Comparison of ENCODE assay signal across 8 mouse cellular contexts in the genomic region with DNA sequence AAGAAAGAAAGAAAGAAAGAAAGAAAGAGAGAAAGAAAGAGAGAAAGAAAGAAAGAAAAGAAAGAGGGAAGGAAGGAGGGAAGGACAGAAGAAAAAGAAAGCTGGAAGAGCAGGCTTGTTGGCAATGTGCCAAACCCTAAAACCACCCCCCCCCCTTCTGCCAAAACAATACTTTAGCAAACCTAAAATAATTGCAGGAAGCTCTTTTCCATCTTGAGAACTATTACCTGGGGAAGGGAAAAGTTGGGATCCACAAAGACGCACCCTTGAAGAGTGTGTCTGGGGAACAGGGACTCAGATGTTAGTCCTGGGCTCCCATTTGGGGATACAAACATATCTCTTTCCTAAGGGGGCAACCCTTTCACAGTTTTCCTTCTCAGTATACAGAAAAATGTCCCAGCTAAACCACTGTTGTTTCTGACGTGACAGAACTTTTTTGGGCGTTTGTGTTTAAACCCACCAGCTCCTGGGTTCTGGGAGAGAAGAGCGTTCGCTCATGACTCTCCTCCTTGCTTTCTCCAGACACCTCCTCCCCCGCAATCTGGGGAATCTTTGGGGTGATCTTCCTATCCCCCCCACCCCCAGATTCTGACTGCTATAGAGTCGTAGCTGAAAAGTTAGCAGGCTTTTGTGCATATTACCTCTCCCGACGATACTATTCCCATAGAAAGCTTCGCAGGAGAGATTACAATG. TPM values are rescaled to one million over a fixed set of nuclear protein-coding genes. Genes with fewer than 3 reads are reported as not detected.
DNase-seq lines count a peak whose midpoint lies in the region; ATAC-seq and TF ChIP-seq lines count a peak whose summit lies in the region.

No protein-coding gene starts in this region.

- TF ChIP-seq CTCF in layer of hippocampus, adult 2 months (conservative IDR thresholded peaks at IDR 0.05), result no peak

- under 1% methylated on average over 10 of the region's 10 CpGs for WGBS in heart, embryonic 15.5 days
- 1% methylated on average over 10 of the region's 10 CpGs for WGBS in limb, embryonic 14.5 days

- no peak for ATAC-seq in heart, embryonic 15.5 days (replicated peaks; ENCODE audit: insufficient number of reproducible peaks, insufficient read depth, low FRiP score, low read depth)
- no peak for ATAC-seq in limb, embryonic 14.5 days (ENCODE audit: low FRiP score, low read depth)

- H3K36me3 ChIP-seq in heart, embryonic 15.5 days, result no peaks in the 10 kb centered on the region
- H3K36me3 ChIP-seq in limb, embryonic 14.5 days (ENCODE audit: control insufficient read depth, insufficient read depth, low read length), result no peaks in the 10 kb centered on the region

- peak overlapping the region; percentile 92 for H3K27ac ChIP-seq in layer of hippocampus, adult 2 months
- H3K27ac ChIP-seq in heart, embryonic 15.5 days, result peak overlapping the region; percentile 94
- H3K27ac ChIP-seq in limb, embryonic 14.5 days (replicated peaks; ENCODE audit: low read depth, low read length), result peak overlapping the region; percentile 99

- DNase-seq in layer of hippocampus, adult 2 months (ENCODE audit: low spot score in 2 of 2), result no peak
- DNase-seq in layer of hippocampus, adult 9-10 months (ENCODE audit: low spot score), result no peak
- peak; percentile 66 for DNase-seq in brain, adult 2 months (ENCODE audit: low read depth, low spot score)
- peak; percentile 56 for DNase-seq in limb, embryonic 14.5 days (ENCODE audit: low spot score)
- DNase-seq in retina, embryonic 14.5 days (ENCODE audit: low spot score), result peak; percentile 29
- no peak for DNase-seq in testis, postnatal 10 days (ENCODE audit: low spot score)
- no peak for DNase-seq in gastrocnemius, postnatal 14 days

- H3K4me3 ChIP-seq in layer of hippocampus, adult 2 months, result peak overlapping the region; percentile 79
- H3K4me3 ChIP-seq in heart, embryonic 15.5 days, result peak overlapping the region; percentile 95
- peak overlapping the region; percentile 97 for H3K4me3 ChIP-seq in limb, embryonic 14.5 days (replicated peaks; ENCODE audit: low read length)

- no peaks in the 10 kb centered on the region for H3K9me3 ChIP-seq in heart, embryonic 15.5 days (replicated peaks)
- no peaks in the 10 kb centered on the region for H3K9me3 ChIP-seq in limb, embryonic 14.5 days (ENCODE audit: control insufficient read depth, low read length)

- peak overlapping the region; percentile 99 for H3K9ac ChIP-seq in heart, embryonic 15.5 days
- peak overlapping the region; percentile 100 for H3K9ac ChIP-seq in limb, embryonic 14.5 days (ENCODE audit: low read depth, low read length, severe bottlenecking)

- H3K27me3 ChIP-seq in heart, embryonic 15.5 days, result no peaks in the 10 kb centered on the region
- no peaks in the 10 kb centered on the region for H3K27me3 ChIP-seq in limb, embryonic 14.5 days (ENCODE audit: control insufficient read depth, insufficient read depth, low read length)

- intact Hi-C loops in gastrocnemius, postnatal 14 days (cut with DNase I; ENCODE audit: low total_unique reads), result loop anchor here (5.0 to 10.0 kb wide), 2 partner anchors 88 to 226 kb away; no protein-coding TSS in a partner anchor

- no peak for TF ChIP-seq POLR2A in limb, embryonic 14.5 days (IDR thresholded peaks at IDR 0.05; ENCODE audit: borderline replicate concordance, extremely low read depth, insufficient read depth, insufficient read length)

- peak overlapping the region; percentile 78 for H3K4me2 ChIP-seq in heart, embryonic 15.5 days
- peak overlapping the region; percentile 84 for H3K4me2 ChIP-seq in limb, embryonic 14.5 days (replicated peaks; ENCODE audit: low read depth, low read length, severe bottlenecking)

- peaks cover 27% of the 10 kb centered on the region for H3K4me1 ChIP-seq in heart, embryonic 15.5 days (replicated peaks)
- peaks cover 25% of the 10 kb centered on the region for H3K4me1 ChIP-seq in limb, embryonic 14.5 days (ENCODE audit: control insufficient read depth, insufficient read depth, low read length)

RNA-seq across cellular contexts. Expression of gene E130114P18Rik, which starts 1.3 kb away (rescaled TPM):
- total RNA-seq in layer of hippocampus, adult 2 months (2021), result 1 to 10 TPM; 7.1 to 7.9 TPM
- polyA plus RNA-seq in heart, embryonic 15.5 days (2015; fragmentation: Nextera tagmentation; extraction: Ambion mirVana), result 0.25 and 0.30 TPM in 2 replicates
- polyA plus RNA-seq in limb, embryonic 14.5 days (2012; rRNA removed), result 2.1 and 2.2 TPM in 2 replicates
- 4.6 and 4.9 TPM in 2 replicates for polyA plus RNA-seq in limb, embryonic 14.5 days (2014; fragmentation: Nextera tagmentation; extraction: Ambion mirVana)
- total RNA-seq in gastrocnemius, postnatal 14 days (2021), result under 1 TPM; 0.38 to 0.39 TPM

RNA-seq across cellular contexts. Expression of gene Nfia, which starts 4.0 kb away (rescaled TPM):
- 100 to 1,000 TPM; 113 to 115 TPM for total RNA-seq in layer of hippocampus, adult 2 months (2021)
- polyA plus RNA-seq in heart, embryonic 15.5 days (2015; fragmentation: Nextera tagmentation; extraction: Ambion mirVana), result 46.8 and 47.9 TPM in 2 replicates
- polyA plus RNA-seq in limb, embryonic 14.5 days (2012; rRNA removed), result 51.9 and 74.6 TPM in 2 replicates
- 71.2 and 89.3 TPM in 2 replicates for polyA plus RNA-seq in limb, embryonic 14.5 days (2014; fragmentation: Nextera tagmentation; extraction: Ambion mirVana)
- total RNA-seq in gastrocnemius, postnatal 14 days (2021), result 10 to 100 TPM; 69.5 to 70.1 TPM

Comparison
In these comparisons a context has a peak if more than half of its experiments do, and no peak if none do; other contexts are left out.
1. DNase-seq: peak in brain, adult 2 months (single experiment), limb, embryonic 14.5 days (single experiment) and retina, embryonic 14.5 days (single experiment); none in layer of hippocampus, adult 2 months (0 of 2), layer of hippocampus, adult 9-10 months (single experiment), testis, postnatal 10 days (single experiment) and gastrocnemius, postnatal 14 days (single experiment).
2. RNA of gene E130114P18Rik, which starts 1.3 kb away (total RNA-seq): 7.1 to 7.9 TPM in layer of hippocampus, adult 2 months; 0.38 to 0.39 TPM in gastrocnemius, postnatal 14 days; every median in the first group is over 4 times any median in the second.
3. Peak in every context shown above with its lines, with median percentiles within 50 percentile points of each other: H3K27ac ChIP-seq and H3K4me3 ChIP-seq.